Mouse (Mus musculus): Measurements from ENCODE around the gene Syne1.

Gene Syne1

DNA sequence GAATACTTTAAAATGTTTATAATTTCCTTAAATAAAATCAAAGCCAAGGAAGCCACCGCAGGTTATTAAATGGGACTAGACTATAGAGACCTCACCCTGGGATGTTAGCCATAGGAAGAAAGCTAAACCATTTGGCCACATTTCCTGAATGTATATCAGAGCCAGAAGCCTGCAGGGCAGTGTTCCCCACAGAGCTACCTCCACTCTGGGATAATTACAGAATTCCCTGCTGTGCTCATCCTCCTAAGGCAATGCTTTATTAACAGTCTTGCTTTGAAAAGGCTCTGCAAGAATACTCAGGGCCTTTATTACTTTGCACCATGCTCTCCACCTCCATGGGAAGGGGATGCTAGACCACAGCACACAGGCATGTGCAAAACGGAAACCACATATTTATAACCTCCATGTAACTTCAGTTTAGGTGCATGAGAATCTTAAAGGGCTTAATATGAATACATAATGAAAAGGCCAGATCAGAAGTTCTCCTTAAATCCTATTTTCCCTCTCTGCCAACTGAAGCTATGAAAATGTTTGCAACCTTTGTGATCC, 111.4 kb downstream of the Syne1 start:
- in situ Hi-C loops (cut with MboI, MseI), result loop anchor here (10.0 kb wide), 1 partner anchor 605 kb away; no protein-coding TSS in a partner anchor

DNA sequence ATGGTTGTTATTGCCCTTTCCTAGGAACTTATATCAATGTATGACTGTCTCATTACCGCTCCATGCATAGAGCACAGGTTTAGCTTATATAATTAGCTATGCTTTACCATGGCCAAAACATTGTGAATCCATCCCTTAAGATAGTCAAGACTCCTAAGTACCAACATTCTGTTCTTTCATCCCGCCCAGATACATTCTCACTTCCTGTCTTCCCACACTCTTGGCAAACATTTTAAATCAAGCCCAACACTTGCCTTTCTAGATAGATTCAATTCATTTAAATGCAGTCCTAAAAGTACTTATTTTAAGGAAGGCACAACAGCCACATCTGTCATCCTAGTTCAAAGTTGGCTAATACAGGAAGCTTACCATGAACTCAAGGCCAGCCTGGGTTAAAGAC, 113.5 kb downstream of the Syne1 start:
- in situ Hi-C loops (cut with MboI, MseI), result loop anchor here (10.0 kb wide), 1 partner anchor 607 kb away; no protein-coding TSS in a partner anchor

DNA sequence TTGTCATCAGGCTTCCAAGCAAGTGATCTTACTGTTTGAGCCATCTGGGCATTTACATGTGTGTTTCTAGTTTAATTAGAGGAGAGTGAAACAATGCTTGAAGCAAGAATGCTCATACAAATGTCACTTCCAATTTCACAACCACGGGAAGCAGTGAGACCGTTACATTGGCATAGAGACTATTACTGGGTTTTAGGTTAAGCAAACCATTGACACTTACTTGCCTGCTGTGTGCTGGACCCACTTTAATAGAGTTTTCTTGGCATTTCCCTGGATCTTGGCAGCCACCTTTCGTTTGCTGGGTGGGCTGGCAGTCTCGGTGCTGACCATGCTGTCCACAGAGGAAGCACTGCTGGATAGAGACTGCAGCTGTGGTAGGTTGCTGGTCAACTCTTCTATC, 127.3 kb downstream of the Syne1 start:
- in situ Hi-C loops (cut with MboI, MseI), result no loop called here

DNA sequence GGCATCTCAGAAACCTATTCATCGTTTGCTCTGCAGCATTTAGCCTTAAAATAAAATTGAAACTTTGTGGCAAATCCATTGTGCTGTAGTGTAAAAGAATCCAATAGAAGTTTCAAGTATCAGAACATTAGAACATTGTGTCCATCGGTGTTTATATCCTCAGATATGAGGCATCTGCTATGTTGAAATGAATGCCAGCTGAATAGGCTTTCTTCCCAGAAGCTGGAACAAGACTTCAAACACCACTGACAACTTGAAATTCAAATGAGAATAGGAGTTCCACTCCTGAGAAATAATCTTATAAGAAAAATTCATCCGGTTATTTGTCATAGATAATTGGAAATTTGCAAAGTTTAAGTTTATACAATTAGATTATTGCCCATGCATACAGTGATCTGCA, 135.6 kb downstream of the Syne1 start:
- in situ Hi-C loops (cut with MboI, MseI), result no loop called here

DNA sequence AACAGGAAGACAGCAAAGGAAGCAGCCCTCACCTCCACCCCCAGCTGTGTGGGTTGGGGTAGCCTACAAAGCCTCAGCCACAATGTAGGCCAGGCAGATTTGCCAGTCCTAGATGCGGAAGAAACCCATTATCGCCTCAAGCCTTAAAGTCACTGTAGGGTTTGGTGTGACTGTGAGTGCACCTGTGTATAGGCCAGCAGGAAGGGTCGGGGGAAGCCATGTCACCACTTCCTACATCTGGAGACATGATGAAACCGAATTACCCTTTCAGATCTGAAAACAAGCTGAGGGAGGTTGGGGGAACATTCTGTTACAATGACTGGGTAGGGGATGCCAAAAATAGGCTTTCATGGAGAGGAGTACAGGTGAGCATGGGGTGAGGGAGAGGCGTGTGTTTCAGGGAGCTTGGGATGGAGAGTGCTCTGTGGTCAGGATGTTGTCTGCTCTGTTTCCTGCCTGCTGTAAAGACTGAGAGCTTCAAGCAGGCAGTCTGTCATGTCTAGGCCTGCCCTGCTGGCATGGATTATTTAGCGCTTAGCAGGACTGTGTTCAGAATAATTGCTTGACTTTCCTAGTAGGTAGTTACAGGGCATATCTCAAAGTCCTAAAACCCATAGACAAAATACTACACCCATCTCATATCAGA, 167.0 kb downstream of the Syne1 start:
- in situ Hi-C loops (cut with MboI, MseI), result no loop called here

DNA sequence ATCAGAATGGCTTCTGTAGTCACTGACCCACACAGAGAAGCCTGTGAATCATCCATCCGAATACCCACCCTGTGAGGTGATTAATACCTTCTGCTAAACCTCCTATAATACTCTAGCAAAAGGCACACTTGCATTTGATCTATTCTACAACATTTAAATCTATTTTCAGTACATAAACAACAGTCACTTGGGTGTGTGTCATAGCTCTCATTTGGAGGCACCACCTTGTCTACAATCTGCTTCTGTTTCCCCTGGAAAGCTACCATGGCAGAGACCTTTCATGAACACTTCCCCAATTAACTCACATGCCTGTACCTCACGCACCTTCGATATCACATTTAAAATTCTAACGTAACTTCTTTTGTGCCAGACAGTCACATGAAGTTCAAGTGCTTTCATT, 169.7 kb downstream of the Syne1 start:
- in situ Hi-C loops (cut with MboI, MseI), result no loop called here

DNA sequence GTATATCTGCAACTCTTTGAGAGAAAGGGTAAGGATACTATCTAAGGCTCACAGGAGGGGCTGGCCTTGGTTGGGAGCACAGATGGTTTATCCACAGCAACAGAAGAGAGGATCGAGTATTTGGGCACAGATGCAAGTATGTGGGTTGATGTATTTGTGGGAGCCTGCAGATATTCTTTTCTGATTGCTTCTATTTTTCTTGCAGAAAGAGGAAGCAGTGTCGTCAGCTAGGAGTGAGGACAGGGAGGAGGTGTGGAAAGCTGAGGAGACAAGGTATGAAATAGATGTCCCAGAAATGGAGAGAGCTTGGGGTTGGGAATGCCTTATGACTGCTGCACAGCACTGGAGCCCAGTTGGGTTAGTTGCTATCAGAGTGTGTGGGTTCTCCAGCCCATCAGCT, 172.3 kb downstream of the Syne1 start:
- in situ Hi-C loops (cut with MboI, MseI), result no loop called here

DNA sequence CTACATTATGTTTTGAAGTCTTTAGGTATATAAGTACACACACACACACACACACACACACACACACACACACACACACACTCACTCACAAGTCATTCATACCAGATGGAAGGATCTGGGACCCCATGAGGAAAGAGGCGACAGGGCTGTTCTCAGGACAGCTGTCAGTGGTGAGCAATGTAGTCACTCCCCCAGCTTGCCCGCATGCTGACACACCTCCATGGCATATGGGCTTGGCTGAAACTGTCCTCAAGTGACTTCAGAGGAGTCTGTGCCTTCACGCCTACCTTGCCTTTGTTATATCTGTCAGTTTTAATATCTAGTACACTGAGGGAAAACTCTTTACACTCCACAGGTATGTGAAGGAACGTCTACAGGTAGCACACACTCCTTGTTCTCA, 181.7 kb downstream of the Syne1 start:
- in situ Hi-C loops (cut with MboI, MseI), result no loop called here

DNA sequence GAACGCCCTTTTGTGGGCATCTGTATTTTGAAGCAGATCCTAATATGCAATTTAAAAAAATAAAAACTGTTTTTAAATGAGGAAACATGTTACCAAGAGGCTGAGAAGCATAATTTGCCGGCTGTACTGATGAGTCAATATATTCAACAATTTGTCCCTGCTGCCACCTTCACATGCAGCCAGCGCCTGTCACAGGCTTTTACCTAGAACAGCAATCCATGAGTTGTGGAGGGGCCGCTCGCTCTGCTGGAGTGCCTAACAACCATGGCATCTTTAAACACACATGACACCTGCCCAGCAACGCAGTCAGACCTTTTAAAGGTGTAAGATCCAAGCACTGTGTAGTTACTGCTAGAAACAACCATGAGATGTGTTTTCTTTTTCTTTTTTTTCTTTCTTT, 183.0 kb downstream of the Syne1 start:
- in situ Hi-C loops (cut with MboI, MseI), result no loop called here

DNA sequence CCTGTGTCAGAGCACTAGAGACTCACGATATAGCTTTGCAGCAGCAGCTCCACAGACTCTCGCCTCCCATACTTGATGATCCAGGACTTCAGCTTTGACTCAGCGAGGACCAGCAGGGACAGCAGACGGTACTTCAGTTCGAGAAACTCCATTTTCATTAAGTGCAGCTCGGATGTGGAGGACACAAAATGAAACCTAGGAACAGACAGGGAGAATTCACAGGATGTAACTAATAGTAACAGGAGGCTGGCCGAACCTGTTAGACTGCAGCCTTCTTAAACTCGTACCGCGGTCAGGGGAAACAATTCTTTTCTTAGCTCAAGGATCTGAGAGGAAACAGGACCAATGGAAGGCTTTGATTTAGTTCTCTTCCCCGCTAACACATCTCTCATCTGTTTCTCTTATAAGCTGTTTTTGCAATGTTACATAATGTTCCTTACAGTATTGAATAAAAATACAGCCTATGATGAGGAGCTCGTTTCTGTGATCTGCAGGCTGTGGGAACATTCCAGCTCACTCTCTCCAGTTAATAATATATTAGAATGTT, 183.7 kb downstream of the Syne1 start:
- in situ Hi-C loops (cut with MboI, MseI), result no loop called here

DNA sequence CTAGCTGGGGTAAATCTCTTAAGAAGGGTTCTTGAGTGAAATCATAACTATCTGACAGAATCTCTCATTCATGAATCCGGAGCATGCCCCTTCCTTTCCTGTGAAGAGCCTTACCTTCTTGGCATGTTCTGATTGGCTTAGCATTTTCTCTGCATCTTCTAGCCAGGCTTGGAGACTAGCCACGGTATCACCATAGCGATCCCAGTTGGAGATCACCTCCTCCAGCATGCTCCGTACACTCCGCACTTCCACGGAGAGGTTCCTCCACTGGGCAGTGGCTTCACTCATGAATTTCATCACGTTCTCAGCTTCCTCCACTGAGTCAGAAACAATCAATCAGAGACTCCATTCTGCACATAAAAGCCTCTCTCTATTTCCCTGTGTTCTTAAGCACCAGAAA, 190.7 kb downstream of the Syne1 start:
- in situ Hi-C loops (cut with MboI, MseI), result no loop called here

DNA sequence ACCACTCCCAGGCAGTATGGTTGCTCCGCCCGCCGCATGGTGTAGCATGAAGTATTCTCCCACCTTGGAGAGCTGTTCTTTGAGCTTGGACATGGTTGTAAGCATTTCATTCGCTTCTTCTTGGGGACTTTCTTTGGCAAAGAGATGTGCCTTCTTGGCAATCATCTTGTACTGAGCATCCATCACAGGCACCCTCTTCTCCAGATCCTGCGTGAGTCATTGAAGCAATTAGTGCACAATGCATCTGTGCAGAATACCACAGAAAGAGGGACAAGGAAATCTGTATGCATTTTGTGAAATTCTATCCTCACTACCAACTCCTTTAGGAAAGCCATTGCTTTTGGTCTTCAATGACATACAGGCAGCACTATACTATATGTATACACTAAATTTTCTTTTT, 194.7 kb downstream of the Syne1 start:
- in situ Hi-C loops (cut with MboI, MseI), result no loop called here

DNA sequence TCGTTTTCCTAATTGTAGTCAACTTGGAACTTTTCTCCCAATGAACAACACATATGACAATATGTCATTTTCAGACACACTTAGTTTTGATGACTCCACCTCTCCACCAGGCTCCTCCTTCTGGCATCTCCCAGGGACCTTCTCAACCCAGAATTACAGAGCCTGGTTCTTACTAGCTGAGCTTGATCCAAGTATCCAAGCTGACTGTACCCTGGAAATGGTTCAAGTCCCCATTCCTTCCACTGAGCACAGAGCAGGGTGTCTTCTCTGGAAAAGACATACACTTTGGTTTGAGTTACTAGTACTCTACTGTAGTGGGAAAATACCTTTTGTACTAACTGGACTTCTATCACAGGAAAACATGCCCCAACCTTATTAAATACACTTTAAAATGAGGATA, 197.9 kb downstream of the Syne1 start:
- in situ Hi-C loops (cut with MboI, MseI), result no loop called here

DNA sequence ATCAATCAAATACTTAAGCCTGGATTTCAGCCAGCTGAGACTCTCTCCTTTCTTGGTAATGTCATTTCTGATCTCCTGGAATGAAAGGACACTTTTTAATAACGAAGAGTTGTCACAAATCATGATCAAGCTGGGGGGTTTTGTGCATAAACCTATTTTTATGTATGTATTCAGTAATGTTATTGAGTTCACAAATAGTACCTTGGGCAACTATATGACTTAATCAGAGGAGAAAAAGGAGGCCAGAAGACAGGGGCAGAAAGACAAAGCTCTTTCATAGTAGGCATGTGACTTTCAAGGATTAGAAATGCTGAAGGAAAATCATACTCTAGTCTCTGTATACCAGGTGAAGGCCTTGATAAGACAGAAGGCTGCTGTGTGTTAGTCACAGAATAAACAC, 204.4 kb downstream of the Syne1 start:
- in situ Hi-C loops (cut with MboI, MseI), result no loop called here

DNA sequence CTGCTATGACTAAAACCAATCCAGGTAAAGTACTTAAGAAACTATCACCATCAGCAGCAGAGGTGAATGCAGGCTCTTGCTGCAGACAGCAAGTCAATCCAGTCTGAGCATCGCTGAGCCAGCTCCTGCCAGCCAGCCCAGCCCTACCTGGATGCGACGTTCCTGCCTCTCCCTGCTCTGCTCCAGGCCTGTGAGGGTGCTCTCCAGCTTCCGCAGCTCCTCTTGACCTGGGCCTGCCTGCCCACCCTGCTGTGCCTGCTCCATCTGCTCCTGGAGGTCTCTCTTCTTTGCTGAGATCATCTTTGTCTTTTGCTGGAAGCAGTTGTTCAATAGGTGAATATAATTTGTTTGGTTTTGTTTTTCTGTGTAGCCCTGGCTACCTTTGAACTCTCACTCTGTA, 208.1 kb downstream of the Syne1 start:
- in situ Hi-C loops (cut with MboI, MseI), result no loop called here

DNA sequence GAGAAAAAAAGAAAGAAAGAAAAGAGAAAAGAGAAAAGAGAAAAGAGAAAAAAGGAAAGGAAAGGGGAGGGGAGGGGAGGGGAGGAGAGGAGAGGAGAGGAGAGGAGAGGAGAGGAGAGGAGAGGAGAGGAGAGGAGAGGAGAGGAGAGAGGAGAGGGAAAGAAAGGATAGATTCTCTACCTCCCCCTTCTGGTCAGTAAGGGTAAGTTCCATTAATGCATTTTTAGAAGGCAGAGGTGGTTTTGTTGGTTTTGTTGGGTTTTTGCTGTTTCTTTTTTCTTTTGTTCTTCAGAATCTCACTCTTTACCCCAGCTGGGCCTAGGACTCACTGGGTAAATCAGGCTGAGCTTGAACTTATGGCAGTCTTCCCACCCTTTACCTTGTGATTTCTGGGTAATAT, 214.9 kb downstream of the Syne1 start:
- in situ Hi-C loops (cut with MboI, MseI), result no loop called here

DNA sequence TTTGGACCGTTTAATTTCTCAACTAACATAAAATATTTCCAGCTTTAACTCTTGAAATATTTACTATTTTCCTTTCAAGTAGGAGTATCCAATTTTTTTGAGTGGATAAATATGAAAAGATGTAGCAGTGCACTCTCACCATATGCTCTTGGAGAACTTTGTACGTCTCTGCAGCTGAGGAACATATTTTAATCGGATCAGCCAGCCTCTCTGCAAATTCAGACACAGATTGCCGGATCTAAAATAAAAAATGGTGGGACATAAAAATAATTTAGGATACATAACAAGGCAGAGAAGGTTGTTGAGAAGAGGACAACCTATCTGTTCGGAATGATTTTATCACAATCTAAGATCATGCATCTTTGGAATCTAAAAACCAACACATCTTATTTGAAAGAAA, 218.5 kb downstream of the Syne1 start:
- in situ Hi-C loops (cut with MboI, MseI), result no loop called here

DNA sequence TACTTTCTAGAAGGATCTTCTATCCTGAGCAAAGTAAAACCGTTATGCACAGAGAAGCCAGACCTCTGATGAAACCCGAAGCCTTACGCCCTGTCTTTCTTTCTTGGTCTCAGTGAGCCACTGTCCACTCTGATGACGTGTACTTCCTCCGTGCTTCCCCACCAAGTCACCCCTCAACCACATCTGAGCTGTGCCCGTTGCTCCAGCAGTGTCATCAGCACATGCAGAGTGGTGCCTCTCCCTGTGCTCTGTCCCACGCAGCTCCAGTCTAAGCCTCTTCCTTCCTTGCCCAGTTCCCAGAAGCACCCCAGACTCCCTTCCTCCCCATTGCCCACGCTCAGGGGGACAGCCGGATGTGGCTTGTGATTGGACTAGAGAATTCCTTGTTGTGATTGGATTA, 224.6 kb downstream of the Syne1 start:
- in situ Hi-C loops (cut with MboI, MseI), result no loop called here

DNA sequence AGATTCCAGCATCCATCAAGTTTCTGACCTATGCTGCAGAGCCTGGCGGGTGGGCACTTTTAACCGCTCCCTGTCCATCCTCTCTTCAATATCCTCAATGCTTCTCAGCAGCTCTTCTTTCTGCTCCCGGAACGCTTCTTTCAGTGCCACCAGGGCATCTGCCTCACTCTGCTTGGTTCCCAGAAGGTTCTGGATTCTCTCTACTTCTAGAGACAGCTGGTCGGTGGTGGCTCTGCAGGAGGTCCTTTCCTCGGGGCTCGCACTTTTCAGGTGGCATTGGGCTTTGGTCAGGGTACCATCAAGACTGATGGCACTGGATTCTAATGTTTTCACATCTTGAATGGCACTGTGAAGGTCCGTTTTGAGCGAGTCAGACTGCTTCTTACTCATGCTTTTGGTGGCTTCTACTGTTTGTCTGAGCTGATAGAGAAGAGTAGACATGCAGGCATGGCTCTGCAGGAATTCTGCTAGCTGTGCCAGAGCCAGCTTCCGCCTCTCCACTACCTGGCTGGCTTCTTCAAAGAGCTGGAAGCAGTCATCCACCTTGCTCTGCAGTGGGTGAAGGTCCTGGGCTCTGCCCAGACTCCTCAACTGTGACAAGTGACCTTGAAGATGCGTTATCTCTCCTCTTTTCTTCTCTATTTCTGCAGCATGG, 227.4 kb downstream of the Syne1 start:
- in situ Hi-C loops (cut with MboI, MseI), result no loop called here

DNA sequence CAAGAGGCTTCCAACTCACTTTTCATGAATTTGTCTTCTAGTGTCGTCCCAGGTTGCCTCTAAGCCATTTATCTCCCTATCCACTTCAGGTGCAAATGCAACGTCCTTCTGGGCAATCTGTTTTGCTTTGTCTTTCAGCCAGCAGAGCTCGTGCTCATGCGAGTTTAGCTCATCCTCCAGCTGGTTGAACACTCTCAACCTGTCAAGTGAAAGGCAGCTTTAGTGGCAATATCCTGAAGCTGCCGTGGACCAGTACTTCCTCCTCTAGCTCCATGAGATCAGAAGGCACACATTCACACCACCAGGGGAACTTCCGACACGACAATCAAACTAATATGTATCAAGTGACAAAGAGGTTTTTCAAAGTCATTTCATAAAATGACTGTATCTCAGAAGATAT, 228.7 kb downstream of the Syne1 start:
- in situ Hi-C loops (cut with MboI, MseI), result no loop called here

DNA sequence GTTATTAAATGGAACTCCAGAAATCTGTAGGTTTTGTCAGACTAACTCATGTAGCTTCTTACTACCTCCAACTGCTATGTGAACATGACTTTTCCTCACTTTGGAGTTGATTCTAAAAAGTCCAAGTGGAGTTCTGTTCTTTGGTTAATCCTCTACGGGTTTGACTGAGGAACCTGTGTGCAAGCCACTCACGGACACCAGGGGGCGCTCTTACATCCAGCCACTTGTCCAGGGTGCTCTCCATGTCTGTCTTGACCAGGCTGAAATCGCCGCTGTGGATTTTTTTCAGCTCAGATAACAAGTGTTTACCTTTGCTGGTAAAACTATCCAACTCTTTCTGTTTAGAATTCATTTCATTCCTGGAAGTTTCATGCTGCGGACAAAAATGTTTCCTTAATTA, 233.7 kb downstream of the Syne1 start:
- in situ Hi-C loops (cut with MboI, MseI), result no loop called here

DNA sequence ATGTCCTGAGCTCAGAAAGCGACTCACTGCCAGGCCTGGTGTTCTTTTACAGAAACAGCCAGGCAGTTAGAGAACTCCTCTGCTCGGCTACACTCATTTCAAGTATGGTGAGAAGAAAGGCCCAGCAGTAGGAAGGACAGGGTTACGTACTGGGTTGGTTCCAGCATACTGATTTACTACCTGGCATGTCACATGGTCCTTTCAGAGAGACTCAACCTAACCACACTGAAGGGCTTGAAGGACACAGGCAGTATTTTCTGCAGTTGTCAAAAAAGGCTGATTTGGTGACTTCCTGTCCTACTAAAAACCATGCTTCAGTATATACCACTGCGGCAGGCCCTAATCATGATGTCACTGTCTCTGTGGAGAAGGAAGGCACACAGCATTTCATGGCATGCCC, 238.8 kb downstream of the Syne1 start:
- in situ Hi-C loops (cut with MboI, MseI), result no loop called here

Measured in regulatory T cell (primary cell).